Mouse (Mus musculus): ENCODE data around the gene Fcor.

DNA sequence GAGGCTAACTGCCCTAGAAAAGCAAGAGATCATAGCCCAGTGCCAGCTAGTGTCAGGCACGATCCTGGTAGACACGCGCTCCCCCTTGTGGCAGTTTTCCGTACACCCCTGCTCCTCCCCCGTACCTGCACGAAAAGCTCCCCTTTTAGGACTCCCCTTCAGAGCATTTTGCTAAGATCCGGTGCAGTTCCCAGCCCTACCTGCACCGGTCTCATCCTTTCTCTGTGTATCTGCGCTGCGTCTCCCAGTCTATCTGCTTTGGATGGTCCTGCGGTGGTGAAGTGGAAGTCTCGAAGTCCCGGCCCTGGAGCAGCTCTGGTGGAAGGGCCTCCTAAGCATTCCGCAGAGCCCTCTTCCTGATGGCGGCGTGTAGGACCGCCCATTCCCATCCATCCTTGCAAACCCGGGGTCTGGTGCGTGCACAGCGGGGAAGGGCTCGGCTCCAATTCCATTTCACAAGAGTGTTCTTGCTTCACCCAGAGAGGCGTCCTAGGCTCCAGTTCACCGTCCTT, at the start of gene Fcor:
- TF ChIP-seq GATA1 (IDR thresholded peaks at IDR 0.05; ENCODE audit: low read length) (no peak), TAL1 (IDR thresholded peaks at IDR 0.05; ENCODE audit: low read length) (no peak)

All from erythroblast, embryonic 14.5 days (primary cell).